Mouse (Mus musculus) MEL (cell line): ENCODE measurements around the gene Sppl3. TPM values are rescaled to one million over a fixed set of nuclear protein-coding genes. Genes with fewer than 3 reads are reported as not detected.

Source experiments
- DNase-seq: peaks from one replicate; pipeline ENCODE4 v3.0.0; 2011; ENCODE audit warnings: low read depth, low spot score
- H3K27ac ChIP-seq: 2 replicates; pipeline ENCODE4 v1.5.1; 2012; ENCODE audit warnings: low read depth, mild to moderate bottlenecking, control low read depth, low read length, moderate library complexity; ENCODE audit not compliant: control insufficient read depth
- H3K27me3 ChIP-seq, 2 experiments: fragments of 150-350 bp in 1 of 2; sonication (generic) in 1 of 2; 2 replicates each; pipeline ENCODE4 v1.6.1; 2012; ENCODE audit warnings: low read length in 2 of 2, mild to moderate bottlenecking in 2 of 2, improper control_type of control experiment in 1 of 2, moderate library complexity in 1 of 2; ENCODE audit not compliant: insufficient read depth in 2 of 2, control insufficient read depth in 1 of 2
- H3K36me3 ChIP-seq, 2 experiments: 2 replicates each; pipeline ENCODE4 v1.6.1; 2012 to 2014; ENCODE audit warnings: low read length in 2 of 2, improper control_type of control experiment in 1 of 2, inconsistent platforms in 1 of 2, mild to moderate bottlenecking in 1 of 2; ENCODE audit not compliant: insufficient read depth in 2 of 2, control insufficient read depth in 1 of 2
- H3K4me1 ChIP-seq, 2 experiments: fragments of 150-350 bp in 1 of 2; sonication (generic) in 1 of 2; 2 replicates each; pipeline ENCODE4 v1.6.1; 2012; ENCODE audit warnings: low read length in 2 of 2, improper control_type of control experiment in 1 of 2, mild to moderate bottlenecking in 1 of 2; ENCODE audit not compliant: insufficient read depth in 2 of 2, control insufficient read depth in 1 of 2
- H3K4me3 ChIP-seq, 2 experiments: fragments of 150-350 bp in 1 of 2; sonication (generic) in 1 of 2; 2 replicates each; pipeline ENCODE4 v1.5.1; 2012; ENCODE audit warnings: low read depth in 2 of 2, low read length in 2 of 2, mild to moderate bottlenecking in 2 of 2, moderate library complexity in 2 of 2, control low read depth in 1 of 2, improper control_type of control experiment in 1 of 2; ENCODE audit not compliant: control insufficient read depth in 1 of 2, insufficient read depth in 1 of 2
- H3K79me2 ChIP-seq: 2 replicates; pipeline ENCODE4 v1.6.1; 2012; ENCODE audit warnings: mild to moderate bottlenecking, low read length, moderate library complexity; ENCODE audit not compliant: control insufficient read depth, poor library complexity, insufficient read depth
- H3K9ac ChIP-seq: 2 replicates; pipeline ENCODE4 v1.6.1; 2012; ENCODE audit warnings: low read depth, mild to moderate bottlenecking, control low read depth, low read length, moderate library complexity; ENCODE audit not compliant: control insufficient read depth, poor library complexity, severe bottlenecking
- H3K9me3 ChIP-seq: fragments of 150-350 bp; sonication (generic); replicated peaks from 2 replicates; pipeline ENCODE4 v1.6.1; 2012; ENCODE audit warnings: mild to moderate bottlenecking, low read length, improper control_type of control experiment, moderate library complexity; ENCODE audit not compliant: insufficient read depth
- BHLHE40 ChIP-seq: IDR thresholded peaks from 2 replicates; pipeline ENCODE4 v1.6.1; 2012; ENCODE audit warnings: low read depth, mild to moderate bottlenecking, inconsistent platforms, low read length, improper control_type of control experiment, borderline replicate concordance
- CHD1 ChIP-seq: IDR thresholded peaks from 2 replicates; pipeline ENCODE4 v1.6.1; 2012; ENCODE audit warnings: low read depth, mild to moderate bottlenecking, inconsistent platforms, low read length, improper control_type of control experiment
- CHD2 ChIP-seq: IDR thresholded peaks from 2 replicates; pipeline ENCODE4 v1.6.1; 2011; ENCODE audit warnings: low read length, improper control_type of control experiment
- E2F4 ChIP-seq: IDR thresholded peaks from 2 replicates; pipeline ENCODE4 v1.6.1; 2011; ENCODE audit warnings: low read depth, low read length, improper control_type of control experiment, borderline replicate concordance
- EP300 ChIP-seq, 2 experiments: IDR thresholded peaks; 2 replicates each; pipeline ENCODE4 v1.6.1; 2011; ENCODE audit warnings: improper control_type of control experiment in 2 of 2, low read length in 2 of 2, low read depth in 1 of 2, mild to moderate bottlenecking in 1 of 2
- ETS1 ChIP-seq: IDR thresholded peaks from 2 replicates; pipeline ENCODE4 v1.6.1; 2012; ENCODE audit warnings: low read depth, mild to moderate bottlenecking, inconsistent platforms, low read length, improper control_type of control experiment, moderate library complexity
- GABPA ChIP-seq: IDR thresholded peaks from 2 replicates; pipeline ENCODE4 v1.6.1; 2012; ENCODE audit warnings: low read depth, mild to moderate bottlenecking, inconsistent platforms, low read length, improper control_type of control experiment, moderate library complexity
- GATA1 ChIP-seq: IDR thresholded peaks from 2 replicates; pipeline ENCODE4 v1.6.1; 2011; ENCODE audit warnings: low read depth, low read length, improper control_type of control experiment
- HCFC1 ChIP-seq: IDR thresholded peaks from 2 replicates; pipeline ENCODE4 v1.6.1; 2012; ENCODE audit warnings: low read depth, mild to moderate bottlenecking, inconsistent platforms, low read length, improper control_type of control experiment, moderate library complexity
- JUND ChIP-seq: IDR thresholded peaks from 2 replicates; pipeline ENCODE4 v1.6.1; 2011; ENCODE audit warnings: low read depth, mild to moderate bottlenecking, improper control_type of control experiment, low read length
- KAT2A ChIP-seq: conservative IDR thresholded peaks from 2 replicates; pipeline ENCODE4 v1.6.1; 2012; ENCODE audit warnings: low read depth, low read length, improper control_type of control experiment, inconsistent platforms
- MAFK ChIP-seq: IDR thresholded peaks from 2 replicates; pipeline ENCODE4 v1.6.1; 2011; ENCODE audit warnings: low read depth, mild to moderate bottlenecking, low read length, improper control_type of control experiment, borderline replicate concordance
- MAX ChIP-seq: IDR thresholded peaks from 2 replicates; pipeline ENCODE4 v1.6.1; 2011; ENCODE audit warnings: low read length, improper control_type of control experiment
- MAZ ChIP-seq: IDR thresholded peaks from 2 replicates; pipeline ENCODE4 v1.6.1; 2012; ENCODE audit warnings: low read depth, mild to moderate bottlenecking, inconsistent platforms, low read length, improper control_type of control experiment
- MEF2A ChIP-seq: IDR thresholded peaks from 2 replicates; pipeline ENCODE4 v1.6.1; 2014; ENCODE audit warnings: low read depth, mild to moderate bottlenecking, inconsistent platforms, low read length, improper control_type of control experiment; ENCODE audit not compliant: poor library complexity, insufficient replicate concordance, severe bottlenecking; ENCODE audit errors: extremely low read depth
- MYB ChIP-seq: IDR thresholded peaks from 2 replicates; pipeline ENCODE4 v1.6.1; 2011; ENCODE audit warnings: mild to moderate bottlenecking, low read depth, low read length, improper control_type of control experiment
- MYC ChIP-seq: IDR thresholded peaks from 2 replicates; pipeline ENCODE4 v1.6.1; 2011; ENCODE audit warnings: low read depth, mild to moderate bottlenecking, low read length, improper control_type of control experiment, moderate library complexity
- NELFE ChIP-seq: IDR thresholded peaks from 2 replicates; pipeline ENCODE4 v1.6.1; 2011; ENCODE audit warnings: low read depth, low read length, improper control_type of control experiment
- NRF1 ChIP-seq: IDR thresholded peaks from 2 replicates; pipeline ENCODE4 v1.6.1; 2014; ENCODE audit warnings: low read depth, mild to moderate bottlenecking, inconsistent platforms, low read length, improper control_type of control experiment, moderate library complexity; ENCODE audit not compliant: poor library complexity, insufficient read depth, severe bottlenecking
- POLR2A ChIP-seq, 2 experiments: IDR thresholded peaks; 2 replicates each; pipeline ENCODE4 v1.6.1; 2011 to 2012; ENCODE audit warnings: low read length in 2 of 2, mild to moderate bottlenecking in 2 of 2, control low read depth in 1 of 2, improper control_type of control experiment in 1 of 2, low read depth in 1 of 2, moderate library complexity in 1 of 2; ENCODE audit not compliant: control insufficient read depth in 1 of 2, insufficient read depth in 1 of 2, poor library complexity in 1 of 2
- POLR2AphosphoS2 ChIP-seq: IDR thresholded peaks from 2 replicates; pipeline ENCODE4 v1.6.1; 2011; ENCODE audit warnings: low read length, improper control_type of control experiment
- POLR2AphosphoS5 ChIP-seq: IDR thresholded peaks from 2 replicates; pipeline ENCODE4 v1.6.1; 2012; ENCODE audit warnings: low read depth, borderline replicate concordance, mild to moderate bottlenecking, inconsistent platforms, low read length, moderate library complexity, mixed read lengths
- RAD21 ChIP-seq: IDR thresholded peaks from 2 replicates; pipeline ENCODE4 v1.6.1; 2011; ENCODE audit warnings: mild to moderate bottlenecking, low read depth, low read length, improper control_type of control experiment
- RCOR1 ChIP-seq: IDR thresholded peaks from 2 replicates; pipeline ENCODE4 v1.6.1; 2012; ENCODE audit warnings: low read depth, mild to moderate bottlenecking, inconsistent platforms, low read length, improper control_type of control experiment
- SMC3 ChIP-seq: IDR thresholded peaks from 2 replicates; pipeline ENCODE4 v1.6.1; 2011; ENCODE audit warnings: low read depth, low read length, improper control_type of control experiment
- TBP ChIP-seq: IDR thresholded peaks from 2 replicates; pipeline ENCODE4 v1.8.0; 2011; ENCODE audit warnings: low read depth, low read length, improper control_type of control experiment
- TCF12 ChIP-seq: IDR thresholded peaks from 2 replicates; pipeline ENCODE4 v1.6.1; 2014; ENCODE audit warnings: low read depth, mild to moderate bottlenecking, inconsistent platforms, low read length, improper control_type of control experiment, moderate library complexity
- USF2 ChIP-seq, 2 experiments: IDR thresholded peaks; 2 replicates each; pipeline ENCODE4 v1.6.1; 2011 to 2012; ENCODE audit warnings: improper control_type of control experiment in 2 of 2, low read length in 2 of 2, borderline replicate concordance in 1 of 2, inconsistent platforms in 1 of 2, low read depth in 1 of 2, mild to moderate bottlenecking in 1 of 2; ENCODE audit not compliant: insufficient read depth in 1 of 2
- ZC3H11A ChIP-seq: IDR thresholded peaks from 2 replicates; pipeline ENCODE4 v1.6.1; 2012; ENCODE audit warnings: low read depth, mild to moderate bottlenecking, inconsistent platforms, low read length, improper control_type of control experiment
- ZKSCAN1 ChIP-seq: IDR thresholded peaks from 2 replicates; pipeline ENCODE4 v1.6.1; 2012; ENCODE audit warnings: low read depth, mild to moderate bottlenecking, inconsistent platforms, low read length, improper control_type of control experiment, moderate library complexity
- ZMIZ1 ChIP-seq: IDR thresholded peaks from 2 replicates; pipeline ENCODE4 v1.6.1; 2012; ENCODE audit warnings: low read depth, mild to moderate bottlenecking, inconsistent platforms, low read length, improper control_type of control experiment, moderate library complexity
- ZNF384 ChIP-seq: IDR thresholded peaks from 2 replicates; pipeline ENCODE4 v1.6.1; 2012; ENCODE audit warnings: low read depth, mild to moderate bottlenecking, inconsistent platforms, low read length, improper control_type of control experiment
- polyA plus RNA-seq, 2 experiments: library from polyadenylated mRNA; stranded (reverse) in 1 of 2; unstranded in 1 of 2; fragments of >175 nt in 1 of 2; fragments of >200 nt in 1 of 2; gene quantifications; 2 replicates each; pipeline versions ENCODE4 v1.2.1 to v1.2.4; 2012; ENCODE audit warnings: low replicate concordance in 2 of 2, low read depth in 1 of 2; ENCODE audit not compliant: insufficient read length in 2 of 2, insufficient read depth in 1 of 2, missing spikeins in 1 of 2
- total RNA-seq: library from RNA; depleted of rRNA; stranded (reverse); fragments of 300-350 nt; gene quantifications from 2 replicates; pipeline ENCODE4 v1.2.3, GENCODE M21; 2012

The Sppl3 gene
- total and polyA plus RNA-seq, 3 experiments, result 25.8 to 50.9 TPM; not detected in 1

- TF ChIP-seq MAZ, result no peak
- TF ChIP-seq EP300 (IDR thresholded peaks at IDR 0.05; ENCODE audit: low read depth in 1 of 2, low read length in 2 of 2), result peak in 1 of 2 experiments; percentile 79; a peak in 3 of 4 replicates
- TF ChIP-seq CHD1, result no peak
- TF ChIP-seq ZKSCAN1, result no peak
- peak; percentile 31; the same call in 1 of the 2 replicates for TF ChIP-seq MAX
- no peak for TF ChIP-seq GABPA
- no peak for TF ChIP-seq HCFC1
- peak; percentile 66 for TF ChIP-seq GATA1
- TF ChIP-seq RCOR1, result peak; percentile 68; the same call in 1 of the 2 replicates
- TF ChIP-seq RAD21, result no peak
- no peak for TF ChIP-seq ZMIZ1
These were observed 44.5 kb downstream of the Sppl3 start (continued) for GRCm38 (mm10) chr5:115055418-115055817.

DNA sequence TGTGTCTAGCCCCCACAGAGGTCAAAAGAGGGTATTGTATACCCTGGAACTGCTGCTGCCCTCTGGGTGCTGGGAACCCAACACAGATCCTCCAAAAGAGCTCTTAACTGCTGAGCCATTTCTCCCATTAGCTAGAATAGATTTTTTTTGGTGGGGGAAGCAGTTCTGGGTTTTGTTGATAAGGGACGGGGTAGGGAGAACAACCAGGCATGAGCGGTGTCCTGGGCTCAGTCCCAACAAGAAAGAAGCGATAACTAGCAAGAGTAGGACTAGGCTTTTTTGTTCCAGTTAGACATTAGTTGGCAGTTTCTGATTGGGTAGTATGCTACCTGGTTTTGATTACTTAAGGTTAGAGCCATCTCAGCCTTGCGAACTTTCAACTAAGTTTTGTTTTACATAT is 46.2 kb downstream of the Sppl3 start:
- H3K79me2 ChIP-seq, result peaks cover 37% of the 10 kb centered on the region
- DNase-seq, result peak; percentile 95
- peaks cover 0 to 71% of the 10 kb centered on the region in 2 experiments; a peak in 2 of 4 replicates for H3K36me3 ChIP-seq
- peaks cover 48 to 66% of the 10 kb centered on the region in 2 experiments for H3K4me1 ChIP-seq
- H3K4me3 ChIP-seq, result no peak overlapping the region
- no peak overlapping the region for H3K9ac ChIP-seq
- peak overlapping the region; percentile 98 for H3K27ac ChIP-seq
- no peaks in the 10 kb centered on the region for H3K9me3 ChIP-seq
- no peaks in the 10 kb centered on the region for H3K27me3 ChIP-seq
- TF ChIP-seq MYC (no peak), TBP (0 out of 2 replicates have a peak, but pooled peaks have one; percentile 60), ZMIZ1 (0 out of 2 replicates have a peak, but pooled peaks have one; percentile 21), EP300 (IDR thresholded peaks at IDR 0.05; ENCODE audit: low read depth in 1 of 2, low read length in 2 of 2) (peak; percentile 96 to 97), NELFE (no peak), MAZ (peak; percentile 74; the same call in 1 of the 2 replicates), MEF2A (no peak), KAT2A (0 out of 2 replicates have a peak, but pooled peaks have one; percentile 30), GATA1 (peak; percentile 92), E2F4 (no peak), TCF12 (peak; percentile 97), POLR2AphosphoS5 (no peak), USF2 (IDR thresholded peaks at IDR 0.05; ENCODE audit: borderline replicate concordance in 1 of 2, insufficient read depth in 1 of 2, low read depth in 1 of 2, low read length in 2 of 2) (no peak), SMC3 (no peak), ZC3H11A (0 out of 2 replicates have a peak, but pooled peaks have one; percentile 3), JUND (no peak), MAFK (peak; percentile 74), ZNF384 (peak; percentile 95), MYB (peak; percentile 73), CHD2 (peak; percentile 28), RCOR1 (peak; percentile 96), HCFC1 (no peak), POLR2AphosphoS2 (no peak), ETS1 (peak; percentile 93), BHLHE40 (0 out of 2 replicates have a peak, but pooled peaks have one; percentile 40), ZKSCAN1 (no peak), CHD1 (no peak), GABPA (no peak), POLR2A (IDR thresholded peaks at IDR 0.05; ENCODE audit: control insufficient read depth in 1 of 2, insufficient read depth in 1 of 2, low read depth in 1 of 2, low read length in 2 of 2, poor library complexity in 1 of 2) (peak in 1 of 2 experiments; percentile 41; a peak in 1 of 4 replicates), NRF1 (0 out of 2 replicates have a peak, but pooled peaks have one; percentile 18)
